Mouse (Mus musculus): ENCODE data around the gene Dhrs4. TPM values are rescaled to one million over a fixed set of nuclear protein-coding genes. Genes with fewer than 3 reads are reported as not detected.

Gene Dhrs4
- 15.8 and 18.1 TPM in 2 replicates for polyA plus RNA-seq (2021; fragmentation: Nextera tagmentation)
- long read RNA-seq, experiment 1, transcript Dhrs4-201 (8 exons, 1,392 nt) = major isoform, 35 of 41 reads
- long read RNA-seq, experiment 1, partial matches to known transcripts = 3 of 41 reads
- long read RNA-seq, experiment 1, other reads (novel, unspliced or antisense) = 3 of 41 reads
- long read RNA-seq, experiment 2, transcript Dhrs4-201 (8 exons, 1,392 nt) = major isoform, 15 of 22 reads
- long read RNA-seq, experiment 2, partial matches to known transcripts = 1 of 22 reads
- long read RNA-seq, experiment 2, other reads (novel, unspliced or antisense) = 6 of 22 reads

GRCm38 (mm10) chr14:55478651-55479599 is at the start of gene Dhrs4:
Gene Dhrs4 (plus strand): TSS chr14:55478758.

DNA sequence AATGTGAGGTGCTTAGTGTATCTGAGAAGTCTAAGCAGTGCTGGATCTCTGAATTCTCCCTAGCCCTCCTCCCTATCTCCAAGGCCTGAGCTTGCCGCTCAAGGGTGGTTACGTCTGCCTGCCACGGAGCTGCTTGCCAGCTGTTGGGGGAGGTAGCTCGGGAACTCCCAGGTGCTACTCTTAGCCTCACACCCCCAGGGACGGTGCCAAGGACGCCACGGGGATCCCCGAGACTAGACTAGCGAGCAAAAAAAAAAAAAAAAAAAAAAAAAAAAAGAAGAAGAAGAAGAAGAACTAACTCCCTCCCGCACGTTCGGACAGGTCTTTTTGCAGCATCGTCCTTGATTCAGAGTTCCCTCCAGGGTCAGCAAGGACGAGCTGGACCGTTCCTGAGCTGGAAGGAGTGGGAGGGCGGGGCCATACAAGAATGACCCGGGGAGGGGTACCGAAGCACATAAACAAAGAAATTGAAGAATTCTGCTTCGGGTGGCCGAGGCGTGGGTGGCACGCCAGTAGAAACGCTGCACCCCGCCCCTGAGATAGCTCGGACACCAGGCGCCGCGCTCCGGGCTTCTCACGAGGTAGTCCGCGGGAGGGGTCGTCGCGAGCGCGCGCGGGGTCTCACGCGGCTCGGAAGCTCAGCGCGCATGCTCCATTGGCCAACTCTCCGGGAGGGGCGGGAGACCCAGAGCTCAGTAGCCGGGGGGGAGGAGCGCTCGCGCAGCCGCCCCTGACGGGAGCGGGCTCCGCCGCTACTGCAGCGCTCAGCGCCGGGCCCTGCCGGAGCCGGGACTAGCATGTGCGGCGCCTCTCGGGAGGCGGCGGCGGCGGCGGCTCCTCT is 12.0 kb downstream of the Dhrs4 start, which contains the start of gene Carmil3:
Carmil3 (plus strand) TSS at position 291 of the 841 bp plus-strand sequence.

GRCm38 (mm10) chr14:55510125-55510731 is 31.7 kb downstream of the Dhrs4 start, which contains the start of gene Cpne6:
Gene Cpne6 (plus strand): TSS chr14:55510445.

GRCm38 (mm10) chr14:55524785-55525184 is 46.2 kb downstream of the Dhrs4 start, which contains the start of gene Nrl:
Gene Nrl (minus strand): TSS chr14:55524981.

Other genes with a start within 250 kb of the Dhrs4 start
- 1.8 and 2.5 TPM in 2 replicates for gene Carmil3, start 11.9 kb downstream of the Dhrs4 start, polyA plus RNA-seq (2021; fragmentation: Nextera tagmentation)
- 154 and 195 TPM in 2 replicates for gene Cpne6, start 31.7 kb downstream of the Dhrs4 start, polyA plus RNA-seq (2021; fragmentation: Nextera tagmentation)
- 0.05 TPM in 1 of 2 replicates, not detected in the other for gene Nrl, start 46.2 kb downstream of the Dhrs4 start, polyA plus RNA-seq (2021; fragmentation: Nextera tagmentation)
- 19.1 and 25.6 TPM in 2 replicates for gene Pck2, start 61.5 kb downstream of the Dhrs4 start, polyA plus RNA-seq (2021; fragmentation: Nextera tagmentation)
- gene Dcaf11, start 81.2 kb downstream of the Dhrs4 start, polyA plus RNA-seq (2021; fragmentation: Nextera tagmentation) = 53.7 and 76.2 TPM in 2 replicates
- gene A730061H03Rik, start 81.6 kb downstream of the Dhrs4 start, polyA plus RNA-seq (2021; fragmentation: Nextera tagmentation) = 0.48 TPM in 1 of 2 replicates, not detected in the other
- not detected in 2 replicates for gene Fitm1, start 96.9 kb downstream of the Dhrs4 start, polyA plus RNA-seq (2021; fragmentation: Nextera tagmentation)
- gene Psme1, start 99.4 kb downstream of the Dhrs4 start, polyA plus RNA-seq (2021; fragmentation: Nextera tagmentation) = 49.1 and 53.6 TPM in 2 replicates
- 112 and 145 TPM in 2 replicates for gene Emc9, start 106.5 kb downstream of the Dhrs4 start, polyA plus RNA-seq (2021; fragmentation: Nextera tagmentation)
- gene Psme2, start 112.4 kb downstream of the Dhrs4 start, polyA plus RNA-seq (2021; fragmentation: Nextera tagmentation) = 98.6 and 102 TPM in 2 replicates
- 7.8 and 9.4 TPM in 2 replicates for gene Rnf31, start 113.0 kb downstream of the Dhrs4 start, polyA plus RNA-seq (2021; fragmentation: Nextera tagmentation)
- gene Irf9, start 124.8 kb downstream of the Dhrs4 start, polyA plus RNA-seq (2021; fragmentation: Nextera tagmentation) = 4.2 and 4.3 TPM in 2 replicates
- 0.65 and 1.0 TPM in 2 replicates for gene Rec8, start 139.3 kb downstream of the Dhrs4 start, polyA plus RNA-seq (2021; fragmentation: Nextera tagmentation)
- gene Ipo4, start 157.2 kb downstream of the Dhrs4 start, polyA plus RNA-seq (2021; fragmentation: Nextera tagmentation) = 40.6 and 51.1 TPM in 2 replicates
- 0.55 TPM in 1 of 2 replicates, not detected in the other for gene Gm49378, start 159.1 kb downstream of the Dhrs4 start, polyA plus RNA-seq (2021; fragmentation: Nextera tagmentation)
- 24.9 and 28.7 TPM in 2 replicates for gene Tm9sf1, start 165.0 kb downstream of the Dhrs4 start, polyA plus RNA-seq (2021; fragmentation: Nextera tagmentation)
- 0.11 and 0.22 TPM in 2 replicates for gene Tssk4, start 171.4 kb downstream of the Dhrs4 start, polyA plus RNA-seq (2021; fragmentation: Nextera tagmentation)
- gene Mdp1, start 181.8 kb downstream of the Dhrs4 start, polyA plus RNA-seq (2021; fragmentation: Nextera tagmentation) = 55.6 and 68.7 TPM in 2 replicates
- 21.2 and 26.0 TPM in 2 replicates for gene Gmpr2, start 193.2 kb downstream of the Dhrs4 start, polyA plus RNA-seq (2021; fragmentation: Nextera tagmentation)
- gene Nedd8, start 193.4 kb downstream of the Dhrs4 start, polyA plus RNA-seq (2021; fragmentation: Nextera tagmentation) = 603 and 676 TPM in 2 replicates
- 12.0 and 12.5 TPM in 2 replicates for gene Tinf2, start 203.1 kb downstream of the Dhrs4 start, polyA plus RNA-seq (2021; fragmentation: Nextera tagmentation)
- not detected in 2 replicates for gene Tgm1, start 235.2 kb downstream of the Dhrs4 start, polyA plus RNA-seq (2021; fragmentation: Nextera tagmentation)
- 37.3 and 41.7 TPM in 2 replicates for gene Rabggta, start 243.5 kb downstream of the Dhrs4 start, polyA plus RNA-seq (2021; fragmentation: Nextera tagmentation)